Mouse (Mus musculus) kidney, adult 2 months (tissue): Measurements from ENCODE around the gene Gm8180.
"Not testable (repeated sequence)": the region's sequence is repeated elsewhere in the genome, so short reads cannot be mapped to it uniquely, and the experiment has no call there.

Experiments
- CTCF ChIP-seq: fragments of 200-500 bp; conservative IDR thresholded peaks from 2 replicates; pipeline ENCODE4 v1.5.1; 2011; ENCODE audit warnings: low read depth, mild to moderate bottlenecking, control low read depth, low read length, moderate library complexity, mixed read lengths; ENCODE audit not compliant: insufficient read depth, insufficient read length
- POLR2A ChIP-seq: fragments of 200-500 bp; IDR thresholded peaks from one replicate; pipeline ENCODE4 v1.6.1; 2011; ENCODE audit warnings: low read depth, low read length, control low read depth

DNA sequence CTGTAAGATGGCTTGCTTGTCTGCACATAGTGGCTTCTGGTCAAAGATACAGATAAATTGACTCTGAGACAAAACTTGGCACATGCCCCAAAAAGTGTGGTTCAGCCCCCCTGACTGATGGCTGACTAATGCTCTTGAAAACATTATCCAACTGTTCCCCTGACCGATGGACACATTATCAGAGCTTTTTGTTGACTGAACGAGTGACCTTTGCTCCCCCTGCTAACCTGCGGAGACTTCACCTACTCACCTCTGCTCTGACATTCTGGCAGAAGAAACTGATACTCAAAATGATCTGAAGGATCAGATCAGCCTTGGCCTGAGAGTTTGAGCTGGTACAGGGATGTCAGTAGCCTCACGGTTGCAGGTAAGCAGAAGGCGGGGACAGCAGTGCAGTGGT is 9.3 kb upstream of the Gm8180 start:
- not testable (repeated sequence) for TF ChIP-seq CTCF, POLR2A
